Mouse (Mus musculus): ENCODE data around the gene Wnt10b.

DNA sequence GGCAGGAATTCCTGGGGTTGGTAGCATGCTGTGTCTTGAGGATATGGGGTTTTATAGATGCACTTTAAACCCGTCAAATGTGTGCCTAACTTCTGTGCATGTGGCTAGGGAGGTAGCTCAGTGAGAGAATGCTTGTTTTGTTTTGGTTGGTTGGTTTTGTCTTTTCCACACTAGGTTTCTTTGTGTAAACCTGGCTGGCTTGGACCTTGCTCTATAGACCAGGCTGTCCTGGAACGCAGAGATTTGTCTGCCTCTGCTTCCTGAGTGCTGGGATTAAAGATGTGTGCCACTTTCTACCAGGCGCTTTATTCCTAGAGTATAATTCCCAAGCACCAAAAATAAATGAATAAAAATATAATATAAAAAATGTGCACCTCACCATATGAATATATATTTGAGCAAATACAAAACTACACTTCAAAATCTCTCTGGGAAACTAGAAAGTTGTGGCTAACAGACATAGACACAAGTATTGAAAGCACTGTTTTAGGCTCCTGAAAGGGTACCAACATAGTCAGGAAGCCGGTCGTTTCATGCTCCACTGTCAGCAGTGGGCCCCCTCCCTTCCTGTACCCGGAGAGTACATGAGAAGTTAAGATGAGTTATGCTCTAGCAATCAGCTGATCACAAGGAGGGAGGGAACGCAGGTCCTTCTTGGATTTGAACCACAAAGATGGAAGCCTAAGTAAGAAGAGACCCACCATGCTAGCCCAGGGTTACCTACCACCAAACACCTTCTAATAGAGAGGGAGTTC lies 48.0 kb downstream of the Wnt10b start:
- no peak for TF ChIP-seq CTCF (conservative IDR thresholded peaks at IDR 0.05; ENCODE audit: low read length)
- TF ChIP-seq POU5F1 (IDR thresholded peaks at IDR 0.05; ENCODE audit: borderline replicate concordance, low read length) = no peak
- no peak for TF ChIP-seq NANOG (IDR thresholded peaks at IDR 0.05; ENCODE audit: borderline replicate concordance, low read length)
